Mouse (Mus musculus) liver, embryonic 11.5 days (tissue): ENCODE results near the gene Scn4a. TPM values are rescaled to one million over a fixed set of nuclear protein-coding genes. Genes with fewer than 3 reads are reported as not detected.
A peak's percentile ranks its signal among the peaks of the same experiment; 100 is the strongest.
"Not testable (repeated sequence)": the region's sequence is repeated elsewhere in the genome, so short reads cannot be mapped to it uniquely, and the experiment has no call there.

Experiments used
- ATAC-seq: fragments of 200-750 bp; cut with Nextera tagmentation; replicated peaks from 2 replicates; pipeline ENCODE4 v1.8.0; 2017; ENCODE audit warnings: moderate number of reproducible peaks, mild to moderate bottlenecking, moderate TSS enrichment, moderate library complexity; ENCODE audit not compliant: low FRiP score
- DNase-seq: peaks from one replicate; pipeline ENCODE4 v3.0.0-alpha.2; 2017; ENCODE audit warnings: low spot score
- H3K27ac ChIP-seq: fragments of 300-500 bp; sonication (generic); 2 replicates; pipeline ENCODE4 v1.5.1; 2014; ENCODE audit warnings: mild to moderate bottlenecking, low read depth, low read length, control low read depth
- H3K27me3 ChIP-seq: fragments of 300-500 bp; sonication (generic); replicated peaks from 2 replicates; pipeline ENCODE4 v1.6.1; 2014; ENCODE audit warnings: low read length, mixed read lengths; ENCODE audit not compliant: control insufficient read depth, insufficient read depth
- H3K36me3 ChIP-seq: fragments of 300-500 bp; sonication (generic); 2 replicates; pipeline ENCODE4 v1.6.1; 2014; ENCODE audit warnings: mild to moderate bottlenecking, low read length, moderate library complexity, mixed read lengths; ENCODE audit not compliant: control insufficient read depth, insufficient read depth
- H3K4me1 ChIP-seq: fragments of 300-500 bp; sonication (generic); replicated peaks from 2 replicates; pipeline ENCODE4 v1.6.1; 2014; ENCODE audit warnings: low read length, mixed read lengths; ENCODE audit not compliant: control insufficient read depth, insufficient read depth
- H3K4me2 ChIP-seq: fragments of 300-500 bp; sonication (generic); 2 replicates; pipeline ENCODE4 v1.6.1; 2014; ENCODE audit warnings: mild to moderate bottlenecking, control low read depth, moderate library complexity
- H3K4me3 ChIP-seq: fragments of 300-500 bp; sonication (generic); 2 replicates; pipeline ENCODE4 v1.5.1; 2014; ENCODE audit warnings: low read depth, low read length, control low read depth
- H3K9ac ChIP-seq: fragments of 300-500 bp; sonication (generic); 2 replicates; pipeline ENCODE4 v1.6.1; 2014; ENCODE audit warnings: low read depth, low read length, control low read depth
- H3K9me3 ChIP-seq: fragments of 300-500 bp; sonication (generic); 2 replicates; pipeline ENCODE4 v1.6.1; 2016; ENCODE audit warnings: low read length, inconsistent platforms, mixed read lengths; ENCODE audit not compliant: control insufficient read depth
- WGBS: fragments of 180-500 bp; shearing (Covaris S2); extraction: QIAGEN DNeasy Blood & Tissue Kit; methylation state at CpG from one replicate; pipeline ENCODE4 v1.1.7; 2014; 5-methylcytosine and 5-hydroxymethylcytosine counted together
- polyA plus RNA-seq: library from polyadenylated mRNA; unstranded; fragments of >200 nt; fragmentation: Nextera tagmentation; extraction: Ambion mirVana; gene quantifications from 2 replicates; pipeline ENCODE4 v1.2.1, GENCODE M21; 2014

The Scn4a gene
- polyA plus RNA-seq = not detected in 2 replicates

DNA sequence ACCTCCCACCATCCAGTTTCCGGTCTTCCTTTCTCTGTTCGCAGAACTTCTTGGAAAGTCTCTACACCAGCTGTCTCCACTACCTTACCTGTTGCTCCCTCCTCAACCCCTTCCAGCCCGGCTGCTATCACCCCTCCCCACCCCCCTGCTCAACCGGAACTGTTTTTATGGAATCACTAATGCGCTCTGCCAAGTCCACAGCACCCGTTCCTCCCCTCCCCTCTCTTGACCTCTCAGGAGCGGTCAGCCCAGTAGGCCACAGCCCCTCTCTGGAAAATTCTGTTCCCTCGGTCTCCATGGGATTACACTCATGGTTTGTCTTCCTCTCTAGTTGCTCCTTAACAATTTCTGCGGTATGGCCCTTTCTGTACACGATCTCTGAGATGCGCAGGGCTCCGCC is at the start of gene Scn4a:
TSS of gene Scn4a (minus strand) at position 101 of the 400 bp plus-strand sequence.
- ATAC-seq (no peak), DNase-seq (no peak)
- WGBS = 85% methylated on average over 12 of the region's 12 CpGs
- Histone ChIP-seq H3K4me1 (no peaks in the 10 kb centered on the region), H3K27me3 (no peaks in the 10 kb centered on the region), H3K4me2 (no peak within 1 kb of the TSS), H3K4me3 (no peak within 1 kb of the TSS), H3K36me3 (no peaks in the 10 kb centered on the region), H3K9ac (no peak within 1 kb of the TSS), H3K9me3 (no peaks in the 10 kb centered on the region), H3K27ac (no peak within 1 kb of the TSS)

DNA sequence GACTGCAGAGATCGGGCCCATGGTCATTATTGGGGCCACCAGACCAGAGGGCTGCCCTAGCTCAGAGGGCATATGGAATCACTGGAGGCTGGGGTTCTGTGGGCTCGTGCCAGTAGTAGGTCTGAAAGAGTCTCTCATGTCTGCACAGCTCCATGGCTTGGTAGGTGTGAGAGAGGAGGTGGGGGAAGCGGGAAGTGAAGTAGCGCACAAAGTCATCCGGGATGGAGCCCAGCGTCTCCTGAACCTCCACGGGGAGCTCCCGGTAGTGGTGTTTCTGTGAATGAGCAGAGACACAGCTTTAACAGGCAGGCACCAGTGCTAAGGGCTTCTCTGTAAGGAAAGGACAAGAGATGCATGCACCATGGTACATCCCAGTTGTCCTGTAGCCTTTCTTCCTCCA is 45.4 kb upstream of the Scn4a start:
- H3K4me1 ChIP-seq = peaks cover 4% of the 10 kb centered on the region
- no peak overlapping the region for H3K27ac ChIP-seq
- DNase-seq (no peak), ATAC-seq (no peak)
- peaks cover 12% of the 10 kb centered on the region; the same call in 1 of the 2 replicates for H3K36me3 ChIP-seq
- no peaks in the 10 kb centered on the region for H3K9me3 ChIP-seq
- H3K27me3 ChIP-seq = no peaks in the 10 kb centered on the region
- no peak overlapping the region for H3K9ac ChIP-seq
- H3K4me3 ChIP-seq = no peak overlapping the region
- no peak overlapping the region for H3K4me2 ChIP-seq
- WGBS = 93% methylated on average over 8 of the region's 8 CpGs

DNA sequence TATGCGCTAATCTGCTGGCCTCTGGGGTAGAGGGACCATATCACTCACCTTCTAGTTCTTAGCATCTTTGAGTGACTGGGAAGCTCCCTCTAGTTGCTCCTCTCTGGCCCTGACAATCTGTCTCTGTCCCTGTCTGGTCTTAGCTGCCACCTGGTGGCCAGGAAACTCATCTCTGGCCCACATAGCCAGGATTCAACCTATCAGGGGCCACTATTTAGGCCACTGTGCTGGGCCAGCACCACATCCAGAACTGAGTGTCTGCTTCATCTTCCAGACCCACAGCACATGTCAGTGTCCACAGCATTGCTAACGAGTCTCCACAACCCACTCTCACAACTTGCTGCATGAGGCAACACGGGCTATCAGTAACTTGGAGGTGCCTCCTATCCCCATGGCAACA is 44.6 kb upstream of the Scn4a start:
- H3K9ac ChIP-seq = no peak overlapping the region
- ATAC-seq (no peak), DNase-seq (no peak)
- no peak overlapping the region for H3K4me2 ChIP-seq
- H3K4me1 ChIP-seq = peaks cover 10% of the 10 kb centered on the region
- H3K27ac ChIP-seq = no peak overlapping the region
- WGBS = 83% methylated on average over 3 of the region's 3 CpGs
- peaks cover 9% of the 10 kb centered on the region; the same call in 1 of the 2 replicates for H3K36me3 ChIP-seq
- H3K4me3 ChIP-seq = no peak overlapping the region
- no peaks in the 10 kb centered on the region for H3K27me3 ChIP-seq
- H3K9me3 ChIP-seq = no peaks in the 10 kb centered on the region

DNA sequence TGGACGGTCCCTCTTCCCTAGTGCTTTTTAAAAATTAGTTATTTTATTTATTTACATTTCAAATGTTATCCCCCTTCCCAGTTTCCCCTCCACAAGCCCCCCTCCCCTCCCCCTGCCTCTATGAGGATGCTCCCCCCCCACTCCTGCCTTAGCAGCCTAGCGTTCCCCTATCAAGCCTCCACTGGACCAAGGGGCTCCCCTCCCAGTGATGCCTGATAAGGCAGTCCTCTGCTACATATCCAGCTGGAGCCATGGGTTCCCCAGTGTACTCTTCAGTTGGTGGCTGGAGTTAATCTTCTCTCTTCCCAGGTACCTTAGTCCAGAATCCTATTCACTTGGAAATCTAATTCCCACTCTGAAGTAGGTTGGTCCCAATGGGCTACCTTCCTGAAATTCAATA is 41.0 kb upstream of the Scn4a start:
- ATAC-seq, H3K27me3 ChIP-seq, H3K4me2 ChIP-seq, H3K9me3 ChIP-seq, H3K36me3 ChIP-seq, H3K9ac ChIP-seq, H3K4me3 ChIP-seq, DNase-seq, H3K27ac ChIP-seq: not testable (repeated sequence)
- WGBS = 55% methylated on average over 2 of the region's 2 CpGs
- H3K4me1 ChIP-seq = peaks cover 24% of the 10 kb centered on the region

DNA sequence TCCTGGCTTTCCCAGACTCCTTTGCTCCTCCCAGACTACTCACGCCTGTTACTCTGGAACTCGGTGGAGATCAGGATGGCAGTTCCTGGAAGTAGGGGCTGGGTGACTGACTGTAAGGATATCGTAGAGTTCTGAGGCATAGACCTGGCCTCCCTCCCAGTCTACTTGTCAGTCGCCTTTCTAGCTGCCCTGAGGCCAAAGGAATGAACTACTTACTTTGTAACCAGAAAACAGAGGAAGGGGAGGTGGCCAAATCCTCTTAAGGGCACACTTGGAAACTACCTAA is 40.2 kb upstream of the Scn4a start:
- no peaks in the 10 kb centered on the region for H3K27me3 ChIP-seq
- H3K4me3 ChIP-seq = no peak overlapping the region
- ATAC-seq (no peak), DNase-seq (no peak)
- H3K9me3 ChIP-seq = no peaks in the 10 kb centered on the region
- peaks cover 2% of the 10 kb centered on the region; the same call in 1 of the 2 replicates for H3K36me3 ChIP-seq
- peaks cover 24% of the 10 kb centered on the region for H3K4me1 ChIP-seq
- WGBS = 61% methylated on average over 4 of the region's 4 CpGs
- H3K27ac ChIP-seq = peak overlapping the region; percentile 52
- H3K4me2 ChIP-seq = no peak overlapping the region
- H3K9ac ChIP-seq = no peak overlapping the region; the same call in 1 of the 2 replicates

DNA sequence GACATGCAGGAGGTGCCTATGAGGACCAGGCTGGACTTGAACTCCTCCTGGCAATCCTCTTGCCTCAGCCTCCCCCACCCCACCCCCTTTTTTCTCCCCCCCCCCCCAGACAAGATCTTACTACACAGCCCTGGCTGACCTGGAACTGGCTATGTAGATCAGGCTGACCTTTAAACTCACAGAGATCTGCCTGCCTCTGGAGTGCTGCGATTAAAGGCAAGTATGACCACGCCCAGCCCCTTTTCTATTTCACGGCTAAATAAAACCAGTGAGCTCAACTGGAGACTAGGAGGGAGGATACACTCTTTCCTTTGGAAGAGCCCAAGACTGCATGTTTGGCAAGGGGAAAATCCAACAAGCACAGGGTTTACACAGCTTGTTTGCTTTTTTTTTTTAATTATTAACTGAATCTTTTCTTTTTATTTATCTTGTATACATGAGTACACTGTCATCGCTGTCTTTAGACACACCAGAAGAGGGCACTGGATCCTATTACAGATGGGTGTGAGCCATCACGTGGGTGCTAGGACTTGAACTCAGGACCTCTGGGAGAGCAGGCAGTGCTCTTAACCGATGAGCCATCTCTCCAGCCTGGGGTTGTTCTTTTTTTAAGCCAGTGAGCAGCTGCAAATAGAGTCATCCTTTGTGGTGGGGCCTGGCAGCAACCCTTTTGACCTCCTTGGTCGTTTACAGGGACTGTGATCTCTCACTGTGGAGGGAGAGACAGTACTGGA is 39.7 kb upstream of the Scn4a start:
- Histone ChIP-seq H3K4me2 (0 out of 2 replicates have a peak overlapping the region, but pooled peaks have one; percentile 4), H3K9me3 (no peaks in the 10 kb centered on the region), H3K27me3 (no peaks in the 10 kb centered on the region), H3K4me3 (no peak overlapping the region), H3K36me3 (peaks cover 2% of the 10 kb centered on the region; the same call in 1 of the 2 replicates), H3K9ac (no peak overlapping the region; the same call in 1 of the 2 replicates), H3K4me1 (peaks cover 25% of the 10 kb centered on the region), H3K27ac (peak overlapping the region; percentile 52; the same call in 1 of the 2 replicates)
- ATAC-seq = peak; percentile 82
- 58% methylated on average over 7 of the region's 7 CpGs for WGBS
- no peak for DNase-seq

DNA sequence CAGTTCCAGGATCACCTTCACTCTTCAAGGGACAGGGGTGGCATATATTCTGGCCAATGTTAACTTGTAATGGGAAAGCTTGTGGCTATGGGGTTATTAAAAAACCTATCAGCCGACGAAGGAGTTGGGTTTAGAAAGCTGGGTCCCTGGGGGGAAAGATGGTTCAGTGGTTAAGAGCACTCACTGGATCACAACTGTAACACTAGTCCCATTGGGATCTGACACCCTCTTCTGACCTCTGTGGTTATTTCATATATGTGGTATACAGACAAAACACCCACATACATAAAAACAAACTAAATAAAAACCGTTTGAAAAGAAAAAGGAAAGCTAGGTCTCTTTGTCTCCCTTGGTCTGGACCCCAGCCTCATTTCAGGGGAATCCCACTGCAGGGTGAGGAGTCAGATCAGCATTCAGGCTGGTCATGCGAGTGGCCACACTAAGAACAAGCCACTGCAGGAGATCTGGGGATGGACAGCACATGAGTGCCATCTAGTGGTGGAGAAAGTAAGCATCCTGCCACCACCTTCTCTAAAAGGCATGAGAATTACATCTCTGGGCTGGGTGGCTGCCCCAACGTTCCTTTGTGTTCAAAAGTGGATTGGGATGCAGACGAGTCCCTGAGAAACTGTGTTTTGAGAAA is 38.6 kb upstream of the Scn4a start:
- Histone ChIP-seq H3K27me3 (no peaks in the 10 kb centered on the region), H3K27ac (0 out of 2 replicates have a peak overlapping the region, but pooled peaks have one; percentile 52), H3K4me3 (no peak overlapping the region), H3K9ac (no peak overlapping the region), H3K4me2 (no peak overlapping the region), H3K9me3 (no peaks in the 10 kb centered on the region), H3K4me1 (peaks cover 34% of the 10 kb centered on the region), H3K36me3 (no peaks in the 10 kb centered on the region; the same call in 1 of the 2 replicates)
- ATAC-seq (peak; percentile 42), DNase-seq (peak; percentile 61)
- 34% methylated on average over 6 of the region's 6 CpGs for WGBS

DNA sequence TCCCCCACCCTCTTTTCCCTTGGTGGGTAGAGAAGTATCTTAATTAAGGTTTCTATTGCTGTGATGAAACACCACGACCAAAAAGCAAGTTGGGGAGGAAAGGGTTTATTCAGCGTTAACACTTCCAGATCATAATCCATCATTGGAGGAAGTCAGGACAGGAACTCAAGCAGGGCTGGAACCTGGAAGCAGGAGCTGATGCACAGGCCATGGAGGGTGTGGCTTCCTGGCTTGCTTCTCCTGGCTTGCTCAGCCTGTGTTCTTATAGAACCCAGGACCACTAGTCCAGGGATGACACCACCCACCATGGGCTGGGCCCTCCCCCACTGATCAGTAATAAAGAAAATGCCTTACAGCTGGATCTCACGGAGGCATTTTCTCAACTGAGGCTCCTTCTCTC is 37.7 kb upstream of the Scn4a start:
- H3K27ac ChIP-seq = no peak overlapping the region
- no peak overlapping the region for H3K4me2 ChIP-seq
- no peak for DNase-seq
- no peak overlapping the region for H3K4me3 ChIP-seq
- no peaks in the 10 kb centered on the region for H3K9me3 ChIP-seq
- no peak for ATAC-seq
- peaks cover 40% of the 10 kb centered on the region for H3K4me1 ChIP-seq
- no peaks in the 10 kb centered on the region for H3K27me3 ChIP-seq
- no peaks in the 10 kb centered on the region for H3K36me3 ChIP-seq
- H3K9ac ChIP-seq = no peak overlapping the region
- WGBS = 46% methylated on average over 3 of the region's 3 CpGs

DNA sequence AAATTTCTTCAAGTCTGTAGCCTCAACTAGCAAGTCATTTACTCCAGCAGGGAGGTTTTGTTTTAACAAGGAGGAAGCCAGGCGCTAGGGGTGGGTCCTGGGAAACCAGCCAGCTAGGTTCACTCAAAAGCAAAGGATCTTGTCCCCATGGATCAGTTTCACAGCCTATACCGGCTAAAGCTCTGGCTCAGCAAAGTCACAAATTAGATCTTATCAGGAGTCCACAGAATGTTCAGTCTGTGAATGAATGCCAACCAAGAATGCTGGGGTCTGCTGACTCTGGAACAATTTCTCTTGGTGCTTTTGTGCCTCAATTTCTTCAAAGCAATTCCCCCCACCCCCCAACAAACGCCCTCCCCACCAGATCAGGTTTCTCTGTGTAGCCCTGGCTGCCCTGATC is 36.5 kb upstream of the Scn4a start:
- Histone ChIP-seq H3K4me2 (no peak overlapping the region), H3K36me3 (no peaks in the 10 kb centered on the region), H3K4me1 (peaks cover 44% of the 10 kb centered on the region), H3K27me3 (no peaks in the 10 kb centered on the region), H3K9me3 (no peaks in the 10 kb centered on the region), H3K9ac (no peak overlapping the region), H3K27ac (no peak overlapping the region), H3K4me3 (no peak overlapping the region)
- 35% methylated on average over 3 of the region's 3 CpGs for WGBS
- no peak for ATAC-seq
- no peak for DNase-seq
